Mouse (Mus musculus): ENCODE results near the gene Mapkapk5.
"Not testable (repeated sequence)": the region's sequence is repeated elsewhere in the genome, so short reads cannot be mapped to it uniquely, and the experiment has no call there.

Gene Mapkapk5

GRCm38 (mm10) chr5:121564468-121564895, 18.8 kb upstream of the Mapkapk5 start:
- peak; percentile 81 to 91 for DNase-seq (ENCODE audit: low spot score in 2 of 2)

- DNase-seq (ENCODE audit: low spot score in 2 of 2), result no peak
Measured at GRCm38 (mm10) chr5:121562436-121562835, 16.7 kb upstream of the Mapkapk5 start.

- no peak for DNase-seq (ENCODE audit: low spot score in 2 of 2)
Measured at GRCm38 (mm10) chr5:121549196-121549595, 3.5 kb upstream of the Mapkapk5 start.

- no peak for DNase-seq (ENCODE audit: low spot score in 2 of 2)
Measured at GRCm38 (mm10) chr5:121547084-121547483, 1.4 kb upstream of the Mapkapk5 start.

GRCm38 (mm10) chr5:121546530-121546895, 808 bp upstream of the Mapkapk5 start:
- DNase-seq (ENCODE audit: low spot score in 2 of 2), result peak; percentile 25 to 44

- DNase-seq (ENCODE audit: low spot score in 2 of 2), result peak; percentile 16 to 40
Measured at GRCm38 (mm10) chr5:121544910-121545792, 554 bp downstream of the Mapkapk5 start, which contains the start of the genes Adam1a and Gm42878. TSS of gene Adam1a (minus strand) at chr5:121545482. TSS of gene Gm42878 (minus strand) at chr5:121545482.

- DNase-seq (ENCODE audit: low spot score in 2 of 2), result no peak
Measured at GRCm38 (mm10) chr5:121543370-121543769, 2.3 kb downstream of the Mapkapk5 start.

- no peak for DNase-seq (ENCODE audit: low spot score in 2 of 2)
Measured at GRCm38 (mm10) chr5:121541235-121541634, 4.5 kb downstream of the Mapkapk5 start.

GRCm38 (mm10) chr5:121540066-121540465, 5.6 kb downstream of the Mapkapk5 start:
- no peak for DNase-seq (ENCODE audit: low spot score in 2 of 2)

- DNase-seq (ENCODE audit: low spot score in 2 of 2), result no peak
Measured at GRCm38 (mm10) chr5:121537588-121537987, 8.1 kb downstream of the Mapkapk5 start.

- no peak for DNase-seq (ENCODE audit: low spot score in 2 of 2)
Measured at GRCm38 (mm10) chr5:121536921-121537555, 8.7 kb downstream of the Mapkapk5 start.

- DNase-seq (ENCODE audit: low spot score in 2 of 2), result no peak
Measured at GRCm38 (mm10) chr5:121535116-121535515, 10.6 kb downstream of the Mapkapk5 start.

GRCm38 (mm10) chr5:121534521-121534920, 11.2 kb downstream of the Mapkapk5 start:
- no peak for DNase-seq (ENCODE audit: low spot score in 2 of 2)

- DNase-seq (ENCODE audit: low spot score in 2 of 2), result no peak
Measured at GRCm38 (mm10) chr5:121526961-121527360, 18.7 kb downstream of the Mapkapk5 start.

- no peak for DNase-seq (ENCODE audit: low spot score in 2 of 2)
Measured at GRCm38 (mm10) chr5:121526526-121526925, 19.2 kb downstream of the Mapkapk5 start.

GRCm38 (mm10) chr5:121525774-121526450, 19.8 kb downstream of the Mapkapk5 start:
- DNase-seq (ENCODE audit: low spot score in 2 of 2), result no peak

- not testable (repeated sequence) for DNase-seq (ENCODE audit: low spot score in 2 of 2)
Measured at GRCm38 (mm10) chr5:121519758-121520157, 25.9 kb downstream of the Mapkapk5 start.

GRCm38 (mm10) chr5:121518983-121519382, 26.7 kb downstream of the Mapkapk5 start:
- DNase-seq (ENCODE audit: low spot score in 2 of 2), result no peak

- no peak for DNase-seq (ENCODE audit: low spot score in 2 of 2)
Measured at GRCm38 (mm10) chr5:121510009-121510408, 35.7 kb downstream of the Mapkapk5 start.

- no peak for DNase-seq (ENCODE audit: low spot score in 2 of 2)
Measured at GRCm38 (mm10) chr5:121506846-121507245, 38.9 kb downstream of the Mapkapk5 start.

GRCm38 (mm10) chr5:121503231-121503630, 42.5 kb downstream of the Mapkapk5 start, which contains the start of gene Adam1b:
TSS of gene Adam1b (minus strand) at chr5:121503435.
- DNase-seq (ENCODE audit: low spot score in 2 of 2), result no peak

- DNase-seq (ENCODE audit: low spot score in 2 of 2), result not testable (repeated sequence)
Measured at GRCm38 (mm10) chr5:121501424-121501996, 44.2 kb downstream of the Mapkapk5 start.
